Mouse (Mus musculus): ENCODE results near the gene Aldh2. TPM values are rescaled to one million over a fixed set of nuclear protein-coding genes. Genes with fewer than 3 reads are reported as not detected.
A peak's percentile ranks its signal among the peaks of the same experiment; 100 is the strongest.

Aldh2 gene
- polyA plus RNA-seq, 1 experiment from 2014 or later = 38.3 TPM

GRCm38 (mm10) chr5:121570787-121571186, 22.8 kb downstream of the Aldh2 start:
- Histone ChIP-seq H3K27ac (ENCODE audit: low read depth, low read length) (no peak overlapping the region), H3K36me3 (ENCODE audit: control insufficient read depth, insufficient read depth, low read length) (peaks cover 30% of the 10 kb centered on the region), H3K27me3 (replicated peaks; ENCODE audit: control insufficient read depth, insufficient read depth, low read length) (no peaks in the 10 kb centered on the region), H3K9me3 (replicated peaks; ENCODE audit: control insufficient read depth, low read length) (no peaks in the 10 kb centered on the region), H3K4me2 (ENCODE audit: low read length) (no peak overlapping the region), H3K4me3 (ENCODE audit: low read depth, low read length) (no peak overlapping the region), H3K9ac (ENCODE audit: low read length) (no peak overlapping the region), H3K4me1 (ENCODE audit: control insufficient read depth, insufficient read depth, low read length) (no peaks in the 10 kb centered on the region)
- ATAC-seq = no peak
- no peak for DNase-seq (ENCODE audit: low spot score)
- WGBS = 94% methylated on average over 1 of the region's 1 CpGs

DNA sequence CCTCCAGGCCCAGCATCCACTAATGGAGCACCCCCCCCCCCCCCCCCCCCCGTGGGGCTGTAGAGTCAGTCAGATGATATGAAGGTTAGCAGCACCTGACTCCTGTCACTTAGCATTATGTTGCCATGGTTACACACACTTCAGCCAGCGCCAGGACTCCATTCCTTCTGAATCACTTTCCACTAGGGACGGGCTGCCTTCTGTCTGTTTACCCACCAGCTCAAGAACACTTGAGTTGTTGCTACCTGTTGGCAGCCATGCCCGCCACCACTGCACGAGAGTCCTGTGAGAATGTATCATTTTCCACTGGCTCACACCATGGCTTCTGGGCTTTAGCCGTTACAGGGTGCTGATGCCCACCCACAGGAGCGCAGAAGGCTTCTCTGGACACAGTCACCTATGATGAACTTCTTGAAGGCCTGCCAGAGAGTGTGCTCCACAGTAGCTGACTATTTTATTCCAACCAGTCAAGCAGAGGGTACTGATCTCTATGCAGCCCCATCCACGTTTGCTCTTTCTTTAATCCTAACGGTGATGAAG, 23.7 kb downstream of the Aldh2 start:
- Histone ChIP-seq H3K27ac (ENCODE audit: low read depth, low read length) (no peak overlapping the region), H3K4me3 (ENCODE audit: low read depth, low read length) (no peak overlapping the region), H3K27me3 (replicated peaks; ENCODE audit: control insufficient read depth, insufficient read depth, low read length) (no peaks in the 10 kb centered on the region), H3K4me2 (ENCODE audit: low read length) (no peak overlapping the region), H3K4me1 (ENCODE audit: control insufficient read depth, insufficient read depth, low read length) (no peaks in the 10 kb centered on the region), H3K9ac (ENCODE audit: low read length) (no peak overlapping the region), H3K36me3 (ENCODE audit: control insufficient read depth, insufficient read depth, low read length) (peaks cover 28% of the 10 kb centered on the region), H3K9me3 (replicated peaks; ENCODE audit: control insufficient read depth, low read length) (no peaks in the 10 kb centered on the region)
- WGBS = 77% methylated on average over 9 of the region's 9 CpGs
- no peak for ATAC-seq
- no peak for DNase-seq (ENCODE audit: low spot score)

DNA sequence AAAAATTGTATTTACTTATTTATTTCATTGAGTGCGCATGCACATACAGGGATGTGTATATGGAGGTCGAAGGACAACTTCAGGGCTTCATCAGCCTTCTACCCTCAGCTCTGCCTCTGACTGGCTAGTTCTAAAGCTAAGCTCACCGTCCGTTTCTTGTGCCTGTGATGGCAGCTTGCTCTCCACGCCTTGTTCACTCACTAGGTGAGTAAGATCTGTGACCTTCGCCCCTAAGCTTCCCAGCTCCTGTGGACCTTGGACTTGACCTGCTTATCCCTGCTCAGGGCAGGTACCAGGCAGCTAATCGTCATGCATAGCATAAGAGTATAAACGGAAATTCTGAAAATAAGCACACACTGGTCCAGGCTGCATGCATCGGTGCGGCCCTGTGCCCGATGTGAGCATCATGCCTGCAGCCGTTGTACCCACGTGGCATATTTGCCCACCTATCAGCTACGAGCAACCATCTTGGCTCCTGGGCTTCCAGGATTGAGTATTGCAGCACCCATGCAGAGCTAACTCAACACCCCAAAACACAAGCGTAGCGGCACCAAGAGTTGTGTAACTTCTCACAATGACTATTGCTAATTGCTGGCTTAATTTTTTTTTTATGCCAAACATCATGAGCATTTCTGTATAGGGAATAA, 27.5 kb downstream of the Aldh2 start:
- Histone ChIP-seq H3K4me1 (ENCODE audit: control insufficient read depth, insufficient read depth, low read length) (no peaks in the 10 kb centered on the region), H3K9me3 (replicated peaks; ENCODE audit: control insufficient read depth, low read length) (no peaks in the 10 kb centered on the region), H3K27ac (ENCODE audit: low read depth, low read length) (no peak overlapping the region), H3K27me3 (replicated peaks; ENCODE audit: control insufficient read depth, insufficient read depth, low read length) (no peaks in the 10 kb centered on the region), H3K4me3 (ENCODE audit: low read depth, low read length) (no peak overlapping the region), H3K36me3 (ENCODE audit: control insufficient read depth, insufficient read depth, low read length) (peaks cover 11% of the 10 kb centered on the region), H3K9ac (ENCODE audit: low read length) (no peak overlapping the region), H3K4me2 (ENCODE audit: low read length) (no peak overlapping the region)
- 94% methylated on average over 16 of the region's 16 CpGs for WGBS
- ATAC-seq (no peak), DNase-seq (ENCODE audit: low spot score) (no peak)

DNA sequence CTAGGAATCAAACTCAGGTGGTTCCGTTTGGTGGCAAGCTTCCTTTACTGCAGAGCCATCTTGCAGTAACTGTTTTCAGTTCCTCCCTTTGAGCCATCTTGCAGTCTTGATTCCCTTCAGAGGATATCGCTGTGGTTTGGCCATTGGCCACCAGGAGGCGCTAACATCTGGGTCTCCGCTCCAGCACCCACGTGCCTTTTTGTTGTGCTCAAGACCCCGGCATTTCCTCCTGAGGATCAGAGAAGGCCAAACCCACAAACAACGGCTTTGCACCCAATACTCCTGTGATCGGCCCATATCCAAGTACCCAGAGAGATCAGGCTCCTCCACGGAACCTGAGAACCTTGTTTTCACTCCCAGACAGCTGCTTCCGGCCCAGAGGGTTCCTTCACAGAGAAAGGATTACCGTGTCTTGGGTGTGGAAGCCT, 29.1 kb downstream of the Aldh2 start:
- no peak overlapping the region for H3K27ac ChIP-seq (ENCODE audit: low read depth, low read length)
- H3K27me3 ChIP-seq (replicated peaks; ENCODE audit: control insufficient read depth, insufficient read depth, low read length) = no peaks in the 10 kb centered on the region
- no peak overlapping the region; the same call in 1 of the 2 replicates for H3K9ac ChIP-seq (ENCODE audit: low read length)
- no peaks in the 10 kb centered on the region for H3K9me3 ChIP-seq (replicated peaks; ENCODE audit: control insufficient read depth, low read length)
- DNase-seq (ENCODE audit: low spot score) (peak; percentile 87), ATAC-seq (peak; percentile 62)
- WGBS = 12% methylated on average over 11 of the region's 11 CpGs
- H3K4me1 ChIP-seq (ENCODE audit: control insufficient read depth, insufficient read depth, low read length) = no peaks in the 10 kb centered on the region
- no peak overlapping the region for H3K4me3 ChIP-seq (ENCODE audit: low read depth, low read length)
- peaks cover 7% of the 10 kb centered on the region for H3K36me3 ChIP-seq (ENCODE audit: control insufficient read depth, insufficient read depth, low read length)
- peak overlapping the region; percentile 29 for H3K4me2 ChIP-seq (ENCODE audit: low read length)

GRCm38 (mm10) chr5:121562436-121562835, 31.2 kb downstream of the Aldh2 start:
- Histone ChIP-seq H3K4me1 (ENCODE audit: control insufficient read depth, insufficient read depth, low read length) (no peaks in the 10 kb centered on the region), H3K36me3 (ENCODE audit: control insufficient read depth, insufficient read depth, low read length) (no peaks in the 10 kb centered on the region), H3K27ac (ENCODE audit: low read depth, low read length) (no peak overlapping the region), H3K9ac (ENCODE audit: low read length) (no peak overlapping the region), H3K4me3 (ENCODE audit: low read depth, low read length) (no peak overlapping the region), H3K27me3 (replicated peaks; ENCODE audit: control insufficient read depth, insufficient read depth, low read length) (no peaks in the 10 kb centered on the region), H3K9me3 (replicated peaks; ENCODE audit: control insufficient read depth, low read length) (no peaks in the 10 kb centered on the region), H3K4me2 (ENCODE audit: low read length) (no peak overlapping the region)
- DNase-seq (ENCODE audit: low spot score) = no peak
- WGBS = 91% methylated on average over 3 of the region's 3 CpGs
- no peak for ATAC-seq

- no peak for ATAC-seq
- WGBS = 86% methylated on average over 7 of the region's 7 CpGs
Observed at GRCm38 (mm10) chr5:121549196-121549595, 44.4 kb downstream of the Aldh2 start.

DNA sequence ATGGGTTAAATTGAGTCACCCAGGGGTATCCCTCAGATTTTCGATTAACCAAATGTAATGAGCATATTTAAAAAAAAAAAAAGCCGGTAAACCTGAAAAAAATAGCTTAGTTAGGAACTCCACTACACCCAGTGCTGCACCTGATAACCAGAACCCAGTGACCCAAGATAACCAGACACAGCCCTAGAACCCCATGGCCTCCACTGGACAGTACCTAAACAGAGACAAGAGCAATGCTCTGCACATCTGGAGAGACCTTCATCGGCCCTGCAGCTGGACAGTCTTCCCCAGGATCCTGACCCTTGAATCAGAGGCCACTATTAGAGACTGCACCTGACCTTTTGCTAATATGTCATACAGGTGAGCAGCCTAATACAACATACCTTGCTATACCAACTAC, 46.5 kb downstream of the Aldh2 start:
- Histone ChIP-seq H3K27me3 (replicated peaks; ENCODE audit: control insufficient read depth, insufficient read depth, low read length) (no peaks in the 10 kb centered on the region), H3K9me3 (replicated peaks; ENCODE audit: control insufficient read depth, low read length) (no peaks in the 10 kb centered on the region), H3K36me3 (ENCODE audit: control insufficient read depth, insufficient read depth, low read length) (no peaks in the 10 kb centered on the region), H3K4me2 (ENCODE audit: low read length) (no peak overlapping the region), H3K9ac (ENCODE audit: low read length) (no peak overlapping the region), H3K4me3 (ENCODE audit: low read depth, low read length) (no peak overlapping the region), H3K27ac (ENCODE audit: low read depth, low read length) (no peak overlapping the region), H3K4me1 (ENCODE audit: control insufficient read depth, insufficient read depth, low read length) (peaks cover 15% of the 10 kb centered on the region)
- ATAC-seq = no peak
- DNase-seq (ENCODE audit: low spot score) = no peak
- 92% methylated on average over 3 of the region's 3 CpGs for WGBS

More at GRCm38 (mm10) chr5:121549196-121549595, 44.4 kb downstream of the Aldh2 start:
- H3K9ac ChIP-seq (ENCODE audit: low read length) = no peak overlapping the region
- H3K4me3 ChIP-seq (ENCODE audit: low read depth, low read length) = no peak overlapping the region
- no peak overlapping the region for H3K27ac ChIP-seq (ENCODE audit: low read depth, low read length)
- DNase-seq (ENCODE audit: low spot score) = no peak
- peaks cover 11% of the 10 kb centered on the region for H3K4me1 ChIP-seq (ENCODE audit: control insufficient read depth, insufficient read depth, low read length)
- H3K4me2 ChIP-seq (ENCODE audit: low read length) = no peak overlapping the region
- no peaks in the 10 kb centered on the region for H3K36me3 ChIP-seq (ENCODE audit: control insufficient read depth, insufficient read depth, low read length)
- no peaks in the 10 kb centered on the region for H3K9me3 ChIP-seq (replicated peaks; ENCODE audit: control insufficient read depth, low read length)
- H3K27me3 ChIP-seq (replicated peaks; ENCODE audit: control insufficient read depth, insufficient read depth, low read length) = no peaks in the 10 kb centered on the region

DNA sequence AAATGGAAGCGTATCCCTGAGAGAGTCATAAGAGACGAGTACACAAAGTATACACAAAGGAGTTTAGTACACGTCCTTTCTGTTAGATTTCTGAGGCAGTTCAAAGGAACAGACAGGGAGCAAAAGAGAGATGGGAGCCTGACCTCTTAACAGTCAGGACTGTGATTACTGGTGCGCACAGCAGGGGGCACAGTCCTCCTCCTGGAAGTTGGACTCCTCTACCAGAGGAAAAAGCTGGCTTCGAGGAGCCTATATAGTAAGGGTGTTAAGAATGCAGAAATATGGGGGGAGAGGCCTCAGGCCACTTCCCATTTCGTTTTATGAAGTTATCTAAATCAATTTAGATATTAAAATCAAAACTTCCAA, 47.1 kb downstream of the Aldh2 start:
- Histone ChIP-seq H3K9ac (ENCODE audit: low read length) (peak overlapping the region; percentile 97), H3K4me2 (ENCODE audit: low read length) (peak overlapping the region; percentile 95), H3K27me3 (replicated peaks; ENCODE audit: control insufficient read depth, insufficient read depth, low read length) (no peaks in the 10 kb centered on the region), H3K36me3 (ENCODE audit: control insufficient read depth, insufficient read depth, low read length) (no peaks in the 10 kb centered on the region), H3K27ac (ENCODE audit: low read depth, low read length) (no peak overlapping the region), H3K4me3 (ENCODE audit: low read depth, low read length) (peak overlapping the region; percentile 96), H3K9me3 (replicated peaks; ENCODE audit: control insufficient read depth, low read length) (no peaks in the 10 kb centered on the region), H3K4me1 (ENCODE audit: control insufficient read depth, insufficient read depth, low read length) (peaks cover 15% of the 10 kb centered on the region)
- ATAC-seq = peak; percentile 4; the same call in 1 of the 2 replicates
- 39% methylated on average over 6 of the region's 6 CpGs for WGBS
- DNase-seq (ENCODE audit: low spot score) = peak; percentile 50

DNA sequence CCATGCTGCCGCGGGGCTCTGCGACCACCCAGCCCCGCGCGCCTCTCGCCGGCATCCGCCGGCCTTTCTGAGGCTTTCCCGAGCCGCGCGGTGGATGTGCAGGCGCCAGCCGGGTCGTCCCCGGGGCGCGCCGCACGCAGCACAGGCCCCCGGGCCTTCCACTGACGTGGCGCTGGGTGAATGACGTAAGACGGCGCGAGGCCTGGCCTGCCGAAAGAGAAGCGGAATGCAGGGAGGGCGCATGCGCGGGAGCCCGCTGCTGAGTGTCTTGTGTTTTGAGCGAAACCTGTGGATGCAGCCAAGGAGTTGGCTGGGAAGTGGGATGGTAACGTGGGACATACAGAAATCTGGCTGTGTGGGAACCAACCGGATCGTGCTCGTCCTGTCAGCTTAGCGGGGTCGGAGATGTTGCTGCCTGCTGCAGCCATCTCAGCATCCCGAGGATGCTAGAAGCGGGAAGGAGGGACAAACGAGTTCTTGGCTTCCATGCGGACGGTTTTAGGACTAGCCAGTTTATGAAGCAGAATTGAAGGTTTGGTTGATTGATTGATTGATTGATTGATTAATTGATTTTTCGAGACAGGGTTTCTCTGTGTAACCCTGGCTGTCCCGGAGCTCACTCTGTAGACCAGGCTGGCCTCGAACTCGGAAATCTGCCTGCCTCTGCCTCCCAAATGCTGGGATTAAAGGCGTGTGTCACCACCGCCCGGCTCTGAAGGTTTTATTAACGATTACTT, 47.7 kb downstream of the Aldh2 start, which contains the start of gene Mapkapk5:
Gene Mapkapk5, minus strand, starts transcription at position 113 of the 737 bp plus-strand sequence.
- DNase-seq (ENCODE audit: low spot score) (peak; percentile 98), ATAC-seq (peak; percentile 98)
- Histone ChIP-seq H3K4me2 (ENCODE audit: low read length) (peak within 1 kb of the TSS; percentile 95), H3K9me3 (replicated peaks; ENCODE audit: control insufficient read depth, low read length) (no peaks in the 10 kb centered on the region), H3K9ac (ENCODE audit: low read length) (peak within 1 kb of the TSS; percentile 97), H3K4me1 (ENCODE audit: control insufficient read depth, insufficient read depth, low read length) (peaks cover 15% of the 10 kb centered on the region), H3K27me3 (replicated peaks; ENCODE audit: control insufficient read depth, insufficient read depth, low read length) (no peaks in the 10 kb centered on the region), H3K4me3 (ENCODE audit: low read depth, low read length) (peak within 1 kb of the TSS; percentile 96), H3K36me3 (ENCODE audit: control insufficient read depth, insufficient read depth, low read length) (no peaks in the 10 kb centered on the region), H3K27ac (ENCODE audit: low read depth, low read length) (peak within 1 kb of the TSS; percentile 96)
- WGBS = 3% methylated on average over 55 of the region's 55 CpGs

Data from forebrain, embryonic 14.5 days (tissue).